Mouse (Mus musculus): ENCODE data around the gene Dpf1.

DNA sequence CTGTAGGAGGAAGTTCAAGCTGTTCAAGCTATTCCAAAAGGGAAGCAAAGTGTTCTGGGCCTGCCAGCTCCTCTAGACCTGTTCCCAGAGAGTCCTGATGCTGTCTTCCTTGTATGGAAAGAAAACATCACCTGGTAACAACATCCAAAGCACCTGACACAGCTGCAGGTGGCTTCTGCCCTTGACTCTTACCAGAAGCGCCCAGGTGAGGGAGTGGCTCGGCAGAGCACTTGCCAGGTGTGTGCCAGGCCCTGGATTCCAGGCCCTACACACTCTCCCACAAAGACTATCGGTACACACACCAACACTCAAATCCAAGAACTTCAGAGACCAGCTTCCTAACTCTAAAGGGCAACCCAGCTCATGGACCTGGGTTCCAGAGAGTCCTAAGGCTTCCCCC, 39.9 kb upstream of the Dpf1 start:
- TF ChIP-seq GATA1 (IDR thresholded peaks at IDR 0.05; ENCODE audit: borderline replicate concordance, low read length) (no peak), FLI1 (IDR thresholded peaks at IDR 0.05; ENCODE audit: low read length) (no peak)

Measured in megakaryocyte, embryonic 14.5 days (primary cell).